Mouse (Mus musculus): ENCODE measurements around the gene Wdr82. TPM values are rescaled to one million over a fixed set of nuclear protein-coding genes. Genes with fewer than 3 reads are reported as not detected.

Wdr82 gene
- polyA plus RNA-seq, 1 experiment from 2014 or later = 11.8 TPM

DNA sequence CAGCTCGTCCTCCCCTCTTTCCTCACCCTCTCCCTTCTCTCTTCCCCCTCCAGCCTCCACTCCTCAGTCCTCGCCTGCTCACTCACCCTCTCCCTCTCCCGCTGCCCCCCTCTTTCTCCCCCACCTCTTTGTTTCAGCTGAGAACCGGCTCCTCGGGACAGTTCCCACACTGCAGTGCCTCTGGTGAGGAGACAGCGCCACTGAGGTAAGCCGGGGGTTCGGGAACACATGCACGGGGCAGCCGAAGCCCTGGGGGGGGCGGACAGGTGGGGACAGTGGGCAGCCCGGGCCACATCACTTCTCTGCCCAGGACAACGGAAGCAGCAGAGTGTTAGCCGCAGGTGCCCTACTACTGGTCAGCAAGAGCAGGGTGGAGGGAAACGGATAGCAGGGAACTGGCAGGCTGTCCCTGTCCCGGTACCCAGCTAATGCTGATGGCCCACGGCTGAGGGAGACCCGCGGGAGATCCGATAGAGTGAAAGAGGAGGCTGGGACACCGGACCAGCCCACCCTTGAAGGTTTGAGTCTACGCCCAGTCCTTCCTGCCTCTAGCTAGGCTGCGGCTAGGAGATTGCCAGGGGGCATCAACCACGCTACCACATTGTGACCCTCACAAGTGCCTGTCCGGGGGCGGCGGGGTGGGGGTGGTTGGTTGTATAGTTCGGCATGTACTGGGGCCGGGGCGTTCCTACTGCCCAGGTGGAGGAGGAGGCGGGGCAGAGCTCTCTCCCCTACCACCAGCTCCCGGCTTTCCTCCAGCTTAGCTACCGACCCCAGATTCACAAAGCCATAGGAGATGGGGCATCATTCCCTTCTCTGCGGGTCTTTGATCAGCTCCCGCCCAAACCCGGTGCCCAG, 22.0 kb upstream of the Wdr82 start:
- Histone ChIP-seq H3K36me3 (no peaks in the 10 kb centered on the region), H3K4me1 (peaks cover 7% of the 10 kb centered on the region; the same call in 1 of the 2 replicates), H3K9me3 (replicated peaks) (no peaks in the 10 kb centered on the region), H3K9ac (no peak overlapping the region), H3K4me3 (peak overlapping the region; percentile 22), H3K27ac (no peak overlapping the region), H3K4me2 (peak overlapping the region; percentile 44), H3K27me3 (replicated peaks) (peaks cover 70% of the 10 kb centered on the region)
- 0 out of 2 replicates have a peak, but pooled peaks have one; percentile 16 for ATAC-seq
- WGBS (ENCODE audit: insufficient replicate concordance) = 4% methylated on average over 36 of the region's 36 CpGs

DNA sequence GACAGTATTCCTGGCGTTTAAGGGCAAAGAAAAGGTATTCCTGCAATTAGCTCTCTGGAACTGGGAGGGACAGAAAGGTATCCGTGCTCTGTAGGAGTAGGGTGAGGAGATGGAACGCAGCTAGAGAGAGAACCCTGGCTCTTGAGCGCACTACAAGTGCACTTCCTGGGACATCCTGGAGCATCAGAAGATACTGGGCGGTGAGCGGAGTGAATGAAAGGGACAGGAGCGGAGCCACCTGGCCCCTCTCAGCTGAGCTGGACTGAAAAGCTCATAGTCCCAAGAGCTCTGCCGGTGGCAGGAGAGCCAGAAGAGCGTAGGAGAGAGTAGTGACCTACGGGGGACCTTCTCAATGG, 21.4 kb upstream of the Wdr82 start:
- Histone ChIP-seq H3K27me3 (replicated peaks) (peaks cover 70% of the 10 kb centered on the region), H3K4me1 (peaks cover 7% of the 10 kb centered on the region; the same call in 1 of the 2 replicates), H3K36me3 (no peaks in the 10 kb centered on the region), H3K9ac (no peak overlapping the region), H3K4me2 (peak overlapping the region; percentile 44; the same call in 1 of the 2 replicates), H3K27ac (no peak overlapping the region), H3K9me3 (replicated peaks) (no peaks in the 10 kb centered on the region), H3K4me3 (no peak overlapping the region)
- no peak for ATAC-seq
- WGBS (ENCODE audit: insufficient replicate concordance) = 17% methylated on average over 10 of the region's 10 CpGs

GRCm38 (mm10) chr9:106154106-106154505, 16.6 kb upstream of the Wdr82 start:
- 0 out of 2 replicates have a peak, but pooled peaks cover 6% of the 10 kb centered on the region for H3K4me1 ChIP-seq
- no peak overlapping the region for H3K4me2 ChIP-seq
- ATAC-seq = no peak
- peaks cover 33% of the 10 kb centered on the region for H3K27me3 ChIP-seq (replicated peaks)
- H3K27ac ChIP-seq = no peak overlapping the region
- H3K36me3 ChIP-seq = no peaks in the 10 kb centered on the region
- no peaks in the 10 kb centered on the region for H3K9me3 ChIP-seq (replicated peaks)
- H3K4me3 ChIP-seq = no peak overlapping the region
- WGBS (ENCODE audit: insufficient replicate concordance) = 75% methylated on average over 9 of the region's 9 CpGs
- H3K9ac ChIP-seq = no peak overlapping the region

GRCm38 (mm10) chr9:106156419-106156818, 14.3 kb upstream of the Wdr82 start:
- WGBS (ENCODE audit: insufficient replicate concordance) = 70% methylated on average over 5 of the region's 5 CpGs
- no peaks in the 10 kb centered on the region for H3K9me3 ChIP-seq (replicated peaks)
- H3K4me2 ChIP-seq = peak overlapping the region; percentile 27
- H3K4me3 ChIP-seq = no peak overlapping the region
- H3K27me3 ChIP-seq (replicated peaks) = peaks cover 10% of the 10 kb centered on the region
- H3K4me1 ChIP-seq = peaks cover 12% of the 10 kb centered on the region
- H3K9ac ChIP-seq = no peak overlapping the region
- ATAC-seq = no peak
- no peaks in the 10 kb centered on the region for H3K36me3 ChIP-seq
- no peak overlapping the region for H3K27ac ChIP-seq

GRCm38 (mm10) chr9:106156921-106157622, 13.7 kb upstream of the Wdr82 start:
- Histone ChIP-seq H3K4me1 (peaks cover 12% of the 10 kb centered on the region), H3K9ac (0 out of 2 replicates have a peak overlapping the region, but pooled peaks have one; percentile 42), H3K9me3 (replicated peaks) (no peaks in the 10 kb centered on the region), H3K27ac (peak overlapping the region; percentile 59; the same call in 1 of the 2 replicates), H3K36me3 (no peaks in the 10 kb centered on the region), H3K27me3 (replicated peaks) (peaks cover 4% of the 10 kb centered on the region), H3K4me2 (peak overlapping the region; percentile 46), H3K4me3 (peak overlapping the region; percentile 32)
- no peak; the same call in 1 of the 2 replicates for ATAC-seq
- 75% methylated on average over 21 of the region's 21 CpGs for WGBS (ENCODE audit: insufficient replicate concordance)

DNA sequence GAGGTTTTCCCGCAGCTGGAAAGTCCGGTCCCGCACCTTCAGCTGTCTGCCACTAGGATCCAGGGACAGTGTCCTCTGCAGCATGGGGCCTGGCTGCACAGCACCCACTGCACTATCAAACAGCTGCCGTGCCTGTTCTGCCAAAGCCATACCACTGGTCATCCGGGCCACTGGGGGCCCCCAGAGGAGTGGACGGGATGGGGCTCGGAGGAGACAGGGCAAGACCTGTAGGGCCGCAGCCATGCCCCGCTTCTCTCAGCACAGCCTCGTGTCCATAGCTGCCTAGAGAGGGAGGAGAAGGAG, 13.2 kb upstream of the Wdr82 start:
- Histone ChIP-seq H3K27me3 (replicated peaks) (peaks cover 2% of the 10 kb centered on the region; the same call in 1 of the 2 replicates), H3K9ac (0 out of 2 replicates have a peak overlapping the region, but pooled peaks have one; percentile 42), H3K9me3 (replicated peaks) (no peaks in the 10 kb centered on the region), H3K4me1 (peaks cover 12% of the 10 kb centered on the region), H3K36me3 (no peaks in the 10 kb centered on the region), H3K27ac (peak overlapping the region; percentile 59; the same call in 1 of the 2 replicates), H3K4me3 (peak overlapping the region; percentile 32), H3K4me2 (peak overlapping the region; percentile 46)
- ATAC-seq = peak; percentile 23; the same call in 1 of the 2 replicates
- WGBS (ENCODE audit: insufficient replicate concordance) = 76% methylated on average over 10 of the region's 10 CpGs

DNA sequence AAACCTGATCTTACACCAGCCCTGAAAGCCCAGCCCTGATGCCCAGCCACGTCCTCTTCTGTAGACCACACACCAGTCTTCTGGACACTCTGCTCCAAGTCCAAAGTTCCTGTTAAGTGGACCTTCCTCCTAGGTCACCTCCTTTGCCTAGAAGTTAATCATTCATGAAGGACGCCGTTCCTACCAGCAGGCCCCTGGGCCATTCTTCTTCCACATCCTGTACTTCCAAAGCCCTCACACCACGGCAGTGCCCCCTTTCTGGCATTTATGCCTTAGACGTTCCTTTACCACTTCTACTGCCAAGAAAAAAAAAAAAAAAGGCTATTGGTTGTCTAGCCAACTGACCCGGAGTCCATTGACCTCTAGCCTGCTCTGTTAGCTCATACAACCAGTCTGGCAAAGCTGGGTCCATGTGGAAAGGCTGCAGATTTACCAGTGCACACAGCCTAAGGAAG, 12.7 kb upstream of the Wdr82 start, which contains the start of gene Glyctk:
Gene Glyctk (minus strand): TSS at position 102 of the 455 bp plus-strand sequence.
- peak within 1 kb of the TSS; percentile 62 for H3K27ac ChIP-seq

DNA sequence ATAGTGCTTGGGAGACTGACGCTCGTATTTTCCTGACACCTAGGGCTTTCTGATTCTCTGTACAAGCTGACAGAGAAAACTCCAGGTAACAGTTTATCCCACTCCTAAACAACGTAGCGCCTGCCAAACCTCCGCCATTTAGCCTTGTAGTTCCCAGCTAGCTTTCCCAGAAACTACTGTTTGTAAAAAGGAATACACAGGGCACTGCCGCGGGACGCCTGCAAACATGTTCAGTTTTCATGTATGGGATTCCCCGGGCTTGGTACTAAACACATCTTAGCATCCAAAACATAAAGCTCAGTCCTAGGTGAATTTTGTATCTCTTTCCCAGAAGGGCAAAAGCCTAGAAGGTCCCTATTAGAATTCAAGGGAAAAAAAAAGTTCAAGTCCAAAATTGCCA, 11.5 kb upstream of the Wdr82 start:
- Histone ChIP-seq H3K9me3 (replicated peaks) (no peaks in the 10 kb centered on the region), H3K4me3 (no peak overlapping the region)
- WGBS (ENCODE audit: insufficient replicate concordance) = 81% methylated on average over 9 of the region's 9 CpGs

More for the DNA sequence above, 12.7 kb upstream of the Wdr82 start, which contains the start of gene Glyctk:
- WGBS (ENCODE audit: insufficient replicate concordance) = 67% methylated on average over 6 of the region's 6 CpGs
- Histone ChIP-seq H3K4me3 (peak within 1 kb of the TSS; percentile 32), H3K36me3 (no peaks in the 10 kb centered on the region), H3K4me1 (peaks cover 12% of the 10 kb centered on the region), H3K9me3 (replicated peaks) (no peaks in the 10 kb centered on the region), H3K4me2 (peak within 1 kb of the TSS; percentile 46), H3K27me3 (replicated peaks) (peaks cover 3% of the 10 kb centered on the region; the same call in 1 of the 2 replicates), H3K9ac (0 out of 2 replicates have a peak within 1 kb of the TSS, but pooled peaks have one; percentile 42)
- ATAC-seq = peak; percentile 34

GRCm38 (mm10) chr9:106159784-106160301, 10.9 kb upstream of the Wdr82 start:
- H3K9ac ChIP-seq = peak overlapping the region; percentile 66
- no peaks in the 10 kb centered on the region for H3K36me3 ChIP-seq
- H3K27ac ChIP-seq = peak overlapping the region; percentile 80
- no peaks in the 10 kb centered on the region for H3K9me3 ChIP-seq (replicated peaks)
- ATAC-seq = peak; percentile 81
- peak overlapping the region; percentile 69 for H3K4me3 ChIP-seq
- peaks cover 12% of the 10 kb centered on the region for H3K4me1 ChIP-seq
- WGBS (ENCODE audit: insufficient replicate concordance) = 3% methylated on average over 24 of the region's 24 CpGs
- H3K4me2 ChIP-seq = peak overlapping the region; percentile 74
- 0 out of 2 replicates have a peak, but pooled peaks cover 3% of the 10 kb centered on the region for H3K27me3 ChIP-seq (replicated peaks)

More for the DNA sequence above, 11.5 kb upstream of the Wdr82 start:
- Histone ChIP-seq H3K27ac (no peak overlapping the region), H3K4me2 (peak overlapping the region; percentile 74), H3K27me3 (replicated peaks) (0 out of 2 replicates have a peak, but pooled peaks cover 3% of the 10 kb centered on the region), H3K9ac (no peak overlapping the region), H3K4me1 (peaks cover 12% of the 10 kb centered on the region), H3K36me3 (no peaks in the 10 kb centered on the region)
- no peak for ATAC-seq

DNA sequence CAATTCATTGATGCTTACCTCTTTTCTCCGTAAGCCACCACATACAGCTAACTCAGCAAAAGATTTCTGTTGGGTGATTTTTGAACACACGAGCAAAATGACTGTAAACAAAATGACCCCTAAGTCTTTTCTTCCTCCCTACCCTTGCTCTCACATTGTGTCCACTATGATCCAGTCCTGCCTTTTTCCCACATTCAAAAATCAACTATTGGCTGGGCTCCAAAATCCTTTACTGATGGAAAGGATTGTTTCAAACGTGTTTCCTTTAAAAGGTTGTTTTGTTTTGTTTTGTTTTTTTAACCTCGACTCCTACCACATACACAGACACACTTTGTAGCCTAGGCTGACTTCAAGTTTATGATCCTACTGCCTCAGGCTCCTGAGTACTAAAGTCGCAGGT, 10.3 kb upstream of the Wdr82 start:
- Histone ChIP-seq H3K4me1 (peaks cover 12% of the 10 kb centered on the region), H3K9ac (peak overlapping the region; percentile 66; the same call in 1 of the 2 replicates), H3K27ac (peak overlapping the region; percentile 80), H3K27me3 (replicated peaks) (0 out of 2 replicates have a peak, but pooled peaks cover 3% of the 10 kb centered on the region), H3K4me2 (peak overlapping the region; percentile 74), H3K9me3 (replicated peaks) (no peaks in the 10 kb centered on the region), H3K4me3 (peak overlapping the region; percentile 69), H3K36me3 (no peaks in the 10 kb centered on the region)
- 56% methylated on average over 5 of the region's 5 CpGs for WGBS (ENCODE audit: insufficient replicate concordance)
- no peak for ATAC-seq

DNA sequence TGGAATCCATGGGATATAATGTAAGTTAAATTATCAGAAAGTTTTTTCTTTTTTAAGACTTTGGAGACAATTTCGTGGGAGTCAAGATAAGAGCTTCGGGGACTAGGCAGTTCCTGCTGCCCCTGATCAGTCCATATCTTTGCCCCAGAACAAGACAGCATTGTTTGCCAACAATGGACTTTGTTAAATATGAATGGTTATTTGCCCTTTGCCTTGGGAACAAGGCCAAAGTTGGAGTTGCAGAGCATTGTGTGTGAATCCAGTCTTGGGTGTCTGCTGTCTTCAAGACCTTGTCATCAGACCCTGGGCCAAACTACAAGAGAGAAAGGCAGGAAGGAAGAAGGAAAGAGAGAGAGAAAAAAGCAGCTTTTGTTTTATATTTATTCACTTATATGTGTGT, 4.0 kb upstream of the Wdr82 start:
- Histone ChIP-seq H3K27ac (no peak overlapping the region), H3K27me3 (replicated peaks) (0 out of 2 replicates have a peak, but pooled peaks cover 3% of the 10 kb centered on the region), H3K9ac (no peak overlapping the region), H3K36me3 (no peaks in the 10 kb centered on the region), H3K9me3 (replicated peaks) (no peaks in the 10 kb centered on the region), H3K4me1 (peaks cover 8% of the 10 kb centered on the region), H3K4me3 (no peak overlapping the region), H3K4me2 (no peak overlapping the region)
- no peak for ATAC-seq
- 38% methylated on average over 2 of the region's 2 CpGs for WGBS (ENCODE audit: insufficient replicate concordance)

All from liver, embryonic 12.5 days (tissue).